ENCODE assay signal across 14 mouse cellular contexts in genomic region chr1:34122198-34122597, GRCm38 (mm10).
A peak's percentile ranks its signal among the peaks of the same experiment; 100 is the strongest.
DNase-seq lines count a peak whose midpoint lies in the region; ATAC-seq and TF ChIP-seq lines count a peak whose summit lies in the region.
"Had no signal": no experiment of that assay in that cellular context is flagged by ENCODE, and none has a peak within 500 bp of the region (broad histone marks: within the 10 kb centered on the region; RNA-seq: fewer than 3 reads in every experiment).

No protein-coding gene starts in this region.

- H3K4me1 ChIP-seq in heart, postnatal 0 days (ENCODE audit: control insufficient read depth, insufficient read depth), result peaks cover 43% of the 10 kb centered on the region
- H3K4me1 ChIP-seq in heart, embryonic 10.5 days, result peaks cover 41% of the 10 kb centered on the region
- peaks cover 0 to 2% of the 10 kb centered on the region in 2 experiments; a peak in 1 of 4 replicates for H3K4me1 ChIP-seq in liver, embryonic 14.5 days (replicated peaks; ENCODE audit: control insufficient read depth in 2 of 2, insufficient read depth in 2 of 2, low read length in 1 of 2)
- peaks cover 4% of the 10 kb centered on the region; the same call in 1 of the 2 replicates for H3K4me1 ChIP-seq in liver, embryonic 11.5 days (replicated peaks; ENCODE audit: control insufficient read depth, insufficient read depth, low read length)
- H3K4me1 ChIP-seq in intestine, embryonic 14.5 days (replicated peaks; ENCODE audit: control insufficient read depth, insufficient read depth, low read length), result peaks cover 18% of the 10 kb centered on the region
- peaks cover 9% of the 10 kb centered on the region for H3K4me1 ChIP-seq in liver, postnatal 0 days (ENCODE audit: insufficient read depth)
- H3K4me1 ChIP-seq: hindbrain, embryonic 12.5 days had no signal

- peaks cover 2% of the 10 kb centered on the region; the same call in 1 of the 2 replicates for H3K36me3 ChIP-seq in heart, postnatal 0 days (replicated peaks; ENCODE audit: control insufficient read depth, insufficient read depth, low read length)
- H3K36me3 ChIP-seq in heart, embryonic 10.5 days, result no peaks in the 10 kb centered on the region
- no peaks in the 10 kb centered on the region for H3K36me3 ChIP-seq in liver, embryonic 14.5 days (replicated peaks; ENCODE audit: control insufficient read depth, insufficient read depth, low read depth)
- no peaks in the 10 kb centered on the region for H3K36me3 ChIP-seq in liver, embryonic 11.5 days (ENCODE audit: control insufficient read depth, insufficient read depth, low read length)
- H3K36me3 ChIP-seq in intestine, embryonic 14.5 days (ENCODE audit: control insufficient read depth, insufficient read depth, low read length), result no peaks in the 10 kb centered on the region
- no peaks in the 10 kb centered on the region for H3K36me3 ChIP-seq in liver, postnatal 0 days (replicated peaks; ENCODE audit: insufficient read depth, low read length)
- H3K36me3 ChIP-seq: forebrain, embryonic 12.5 days; hindbrain, embryonic 12.5 days; midbrain, embryonic 12.5 days; neural tube, embryonic 12.5 days had no signal

- peak overlapping the region; percentile 49 for H3K4me3 ChIP-seq in heart, postnatal 0 days (ENCODE audit: low read depth, low read length)
- no peak overlapping the region for H3K4me3 ChIP-seq in heart, embryonic 10.5 days
- H3K4me3 ChIP-seq in liver, embryonic 14.5 days (ENCODE audit: insufficient read depth in 1 of 2, low read depth in 2 of 2, low read length in 2 of 2), result no peak overlapping the region
- no peak overlapping the region for H3K4me3 ChIP-seq in liver, embryonic 11.5 days (ENCODE audit: low read depth, low read length)
- peak overlapping the region; percentile 35 for H3K4me3 ChIP-seq in intestine, embryonic 14.5 days (ENCODE audit: low read depth, low read length)
- H3K4me3 ChIP-seq in liver, postnatal 0 days (ENCODE audit: low read depth, low read length), result 0 out of 2 replicates have a peak overlapping the region, but pooled peaks have one; percentile 27
- H3K4me3 ChIP-seq: forebrain, embryonic 12.5 days; hindbrain, embryonic 12.5 days; midbrain, embryonic 12.5 days; neural tube, embryonic 12.5 days had no signal

- H3K9me3 ChIP-seq in heart, postnatal 0 days (replicated peaks; ENCODE audit: control insufficient read depth, low read length), result no peaks in the 10 kb centered on the region
- H3K9me3 ChIP-seq in heart, embryonic 10.5 days, result no peaks in the 10 kb centered on the region
- H3K9me3 ChIP-seq in liver, embryonic 14.5 days (ENCODE audit: control insufficient read depth, low read length), result no peaks in the 10 kb centered on the region
- no peaks in the 10 kb centered on the region for H3K9me3 ChIP-seq in liver, embryonic 11.5 days (ENCODE audit: control insufficient read depth, low read length)
- no peaks in the 10 kb centered on the region for H3K9me3 ChIP-seq in intestine, embryonic 14.5 days (ENCODE audit: control insufficient read depth, low read length)
- H3K9me3 ChIP-seq in liver, postnatal 0 days (ENCODE audit: low read length), result no peaks in the 10 kb centered on the region
- H3K9me3 ChIP-seq: forebrain, embryonic 12.5 days; hindbrain, embryonic 12.5 days; midbrain, embryonic 12.5 days; neural tube, embryonic 12.5 days had no signal

- no peak for TF ChIP-seq CTCF in heart, postnatal 0 days (IDR thresholded peaks at IDR 0.05; ENCODE audit: low read depth)
- no peak for TF ChIP-seq CTCF in liver, embryonic 14.5 days (IDR thresholded peaks at IDR 0.05; ENCODE audit: low read depth)
- TF ChIP-seq CTCF in liver, postnatal 0 days (IDR thresholded peaks at IDR 0.05; ENCODE audit: low read depth), result no peak

- no peak overlapping the region for H3K9ac ChIP-seq in heart, postnatal 0 days (replicated peaks; ENCODE audit: low read depth, low read length)
- H3K9ac ChIP-seq in liver, embryonic 14.5 days (replicated peaks), result no peak overlapping the region
- no peak overlapping the region for H3K9ac ChIP-seq in liver, embryonic 11.5 days (ENCODE audit: low read depth, low read length)
- H3K9ac ChIP-seq in intestine, embryonic 14.5 days (ENCODE audit: low read length), result no peak overlapping the region
- H3K9ac ChIP-seq in liver, postnatal 0 days (replicated peaks), result peak overlapping the region; percentile 59; the same call in 1 of the 2 replicates
- H3K9ac ChIP-seq: forebrain, embryonic 12.5 days; hindbrain, embryonic 12.5 days; midbrain, embryonic 12.5 days; neural tube, embryonic 12.5 days had no signal

- no peak for TF ChIP-seq EP300 in heart, postnatal 0 days (IDR thresholded peaks at IDR 0.05; ENCODE audit: low read depth)
- TF ChIP-seq EP300 in liver, embryonic 14.5 days (IDR thresholded peaks at IDR 0.05; ENCODE audit: low read depth), result no peak
- TF ChIP-seq EP300 in liver, postnatal 0 days (IDR thresholded peaks at IDR 0.05; ENCODE audit: low read depth), result no peak

- peak overlapping the region; percentile 63 for H3K4me2 ChIP-seq in heart, postnatal 0 days (ENCODE audit: low read depth, low read length)
- H3K4me2 ChIP-seq in liver, embryonic 14.5 days (ENCODE audit: low read depth), result peak overlapping the region; percentile 48
- no peak overlapping the region for H3K4me2 ChIP-seq in liver, embryonic 11.5 days
- peak overlapping the region; percentile 57 for H3K4me2 ChIP-seq in intestine, embryonic 14.5 days (ENCODE audit: low read length)
- H3K4me2 ChIP-seq in liver, postnatal 0 days (ENCODE audit: low read depth, low read length), result peak overlapping the region; percentile 66
- H3K4me2 ChIP-seq: forebrain, embryonic 12.5 days; hindbrain, embryonic 12.5 days; midbrain, embryonic 12.5 days; neural tube, embryonic 12.5 days had no signal

- no peak for DNase-seq in heart, postnatal 0 days (ENCODE audit: low spot score)
- no peak for DNase-seq in heart, embryonic 10.5 days (ENCODE audit: low spot score)
- DNase-seq in liver, embryonic 14.5 days (ENCODE audit: low read depth in 3 of 3, low spot score in 3 of 3), result no peak
- no peak for DNase-seq in liver, embryonic 11.5 days (ENCODE audit: low spot score)
- DNase-seq in intestine, embryonic 14.5 days (ENCODE audit: low spot score), result no peak
- no peak for DNase-seq in liver, postnatal 0 days
- DNase-seq in frontal cortex, postnatal 14 days (ENCODE audit: low spot score in 2 of 2), result no peak
- DNase-seq: cerebellum, postnatal 14 days; lung, embryonic 14.5 days had no signal

- H3K27me3 ChIP-seq in heart, postnatal 0 days (ENCODE audit: control insufficient read depth, insufficient read depth, low read length), result no peaks in the 10 kb centered on the region
- H3K27me3 ChIP-seq in heart, embryonic 10.5 days (ENCODE audit: insufficient read depth, poor library complexity, severe bottlenecking), result no peaks in the 10 kb centered on the region
- no peaks in the 10 kb centered on the region for H3K27me3 ChIP-seq in liver, embryonic 14.5 days (ENCODE audit: control insufficient read depth, insufficient read depth, low read length)
- no peaks in the 10 kb centered on the region for H3K27me3 ChIP-seq in liver, embryonic 11.5 days (replicated peaks; ENCODE audit: control insufficient read depth, insufficient read depth, low read length)
- H3K27me3 ChIP-seq in intestine, embryonic 14.5 days (replicated peaks; ENCODE audit: control insufficient read depth, insufficient read depth, low read length), result no peaks in the 10 kb centered on the region
- no peaks in the 10 kb centered on the region for H3K27me3 ChIP-seq in liver, postnatal 0 days (ENCODE audit: insufficient read depth, low read length)
- H3K27me3 ChIP-seq: forebrain, embryonic 12.5 days; hindbrain, embryonic 12.5 days; midbrain, embryonic 12.5 days; neural tube, embryonic 12.5 days had no signal

- peak overlapping the region; percentile 92 for H3K27ac ChIP-seq in heart, postnatal 0 days (ENCODE audit: low read depth)
- no peak overlapping the region for H3K27ac ChIP-seq in heart, embryonic 10.5 days
- H3K27ac ChIP-seq in liver, embryonic 14.5 days, result no peak overlapping the region
- no peak overlapping the region for H3K27ac ChIP-seq in liver, embryonic 11.5 days (ENCODE audit: low read depth, low read length)
- peak overlapping the region; percentile 87; the same call in 1 of the 2 replicates for H3K27ac ChIP-seq in intestine, embryonic 14.5 days (ENCODE audit: low read depth)
- peak overlapping the region; percentile 70 for H3K27ac ChIP-seq in liver, postnatal 0 days (ENCODE audit: low read depth)
- H3K27ac ChIP-seq: forebrain, embryonic 12.5 days; hindbrain, embryonic 12.5 days; neural tube, embryonic 12.5 days had no signal

- no peak for ATAC-seq in heart, postnatal 0 days (ENCODE audit: insufficient read depth, low read depth)
- ATAC-seq in liver, embryonic 14.5 days (ENCODE audit: insufficient read depth), result no peak
- ATAC-seq in liver, embryonic 11.5 days (replicated peaks; ENCODE audit: low FRiP score), result no peak
- no peak for ATAC-seq in intestine, embryonic 14.5 days (replicated peaks; ENCODE audit: low FRiP score, low TSS enrichment, low read depth)
- ATAC-seq in liver, postnatal 0 days, result no peak
- no peak for ATAC-seq in monocyte, adult 5-6 weeks (replicated peaks; ENCODE audit: insufficient number of reproducible peaks, low FRiP score, low TSS enrichment, poor library complexity, severe bottlenecking)

- 61% methylated on average over 6 of the region's 6 CpGs for WGBS in heart, postnatal 0 days
- 78% methylated on average over 6 of the region's 6 CpGs for WGBS in heart, embryonic 10.5 days
- WGBS in liver, embryonic 14.5 days (ENCODE audit: insufficient replicate concordance), result 73% methylated on average over 6 of the region's 6 CpGs
- 89% methylated on average over 6 of the region's 6 CpGs for WGBS in liver, embryonic 11.5 days
- WGBS in intestine, embryonic 14.5 days, result 79% methylated on average over 6 of the region's 6 CpGs
- WGBS in liver, postnatal 0 days (ENCODE audit: insufficient replicate concordance), result 69% methylated on average over 6 of the region's 6 CpGs

Comparison
In these comparisons a context has a peak if more than half of its experiments do, and no peak if none do; other contexts are left out.
1. H3K27ac ChIP-seq: peak in heart, postnatal 0 days (single experiment), intestine, embryonic 14.5 days (single experiment) and liver, postnatal 0 days (single experiment); none in heart, embryonic 10.5 days (single experiment), liver, embryonic 14.5 days (single experiment) and liver, embryonic 11.5 days (single experiment).
2. H3K4me3 ChIP-seq: peak in heart, postnatal 0 days (single experiment), intestine, embryonic 14.5 days (single experiment) and liver, postnatal 0 days (single experiment); none in heart, embryonic 10.5 days (single experiment), liver, embryonic 14.5 days (0 of 2) and liver, embryonic 11.5 days (single experiment).